Mouse (Mus musculus): ENCODE data around the gene Plekho1. TPM values are rescaled to one million over a fixed set of nuclear protein-coding genes. Genes with fewer than 3 reads are reported as not detected.
"Not testable (repeated sequence)": the region's sequence is repeated elsewhere in the genome, so short reads cannot be mapped to it uniquely, and the experiment has no call there.

The Plekho1 gene
- polyA plus RNA-seq, 1 experiment from 2014 or later, result 37.0 TPM

- DNase-seq, result peak; percentile 91
- Histone ChIP-seq H3K9me3 (ENCODE audit: low read depth, low read length) (no peaks in the 10 kb centered on the region), H3K4me1 (ENCODE audit: insufficient read depth) (peaks cover 15% of the 10 kb centered on the region), H3K9ac (peak overlapping the region; percentile 24), H3K36me3 (ENCODE audit: insufficient read depth) (peaks cover 32% of the 10 kb centered on the region), H3K4me2 (peak overlapping the region; percentile 55), H3K4me3 (ENCODE audit: low read depth, low read length) (peak overlapping the region; percentile 15; the same call in 1 of the 2 replicates), H3K27ac (ENCODE audit: low read depth) (peak overlapping the region; percentile 93), H3K27me3 (ENCODE audit: insufficient read depth, low read length) (no peaks in the 10 kb centered on the region)
- peak; percentile 91 for ATAC-seq (ENCODE audit: insufficient read depth)
- WGBS, result 4% methylated on average over 12 of the region's 12 CpGs
- TF ChIP-seq CTCF (IDR thresholded peaks at IDR 0.05; ENCODE audit: low read depth), result no peak
These were observed 10.4 kb downstream of the Plekho1 start for GRCm38 (mm10) chr3:95985209-95986000.

GRCm38 (mm10) chr3:95982129-95982528 lies 13.7 kb downstream of the Plekho1 start:
- 85% methylated on average over 4 of the region's 4 CpGs for WGBS
- DNase-seq (no peak), ATAC-seq (ENCODE audit: insufficient read depth) (no peak)
- no peak overlapping the region for H3K4me2 ChIP-seq
- H3K4me3 ChIP-seq (ENCODE audit: low read depth, low read length), result no peak overlapping the region
- H3K27me3 ChIP-seq (ENCODE audit: insufficient read depth, low read length), result no peaks in the 10 kb centered on the region
- H3K9ac ChIP-seq, result no peak overlapping the region
- H3K9me3 ChIP-seq (ENCODE audit: low read depth, low read length), result no peaks in the 10 kb centered on the region
- H3K4me1 ChIP-seq (ENCODE audit: insufficient read depth), result peaks cover 12% of the 10 kb centered on the region
- no peak overlapping the region for H3K27ac ChIP-seq (ENCODE audit: low read depth)
- no peak for TF ChIP-seq CTCF (IDR thresholded peaks at IDR 0.05; ENCODE audit: low read depth)
- peaks cover under 1% of the 10 kb centered on the region for H3K36me3 ChIP-seq (ENCODE audit: insufficient read depth)

- Histone ChIP-seq H3K4me1 (ENCODE audit: insufficient read depth) (peaks cover 5% of the 10 kb centered on the region), H3K9ac (no peak overlapping the region), H3K9me3 (ENCODE audit: low read depth, low read length) (no peaks in the 10 kb centered on the region), H3K4me3 (ENCODE audit: low read depth, low read length) (no peak overlapping the region), H3K36me3 (ENCODE audit: insufficient read depth) (no peaks in the 10 kb centered on the region), H3K27ac (ENCODE audit: low read depth) (no peak overlapping the region), H3K27me3 (ENCODE audit: insufficient read depth, low read length) (no peaks in the 10 kb centered on the region), H3K4me2 (no peak overlapping the region)
- DNase-seq (no peak), ATAC-seq (ENCODE audit: insufficient read depth) (no peak)
- WGBS, result 71% methylated on average over 12 of the region's 12 CpGs
- TF ChIP-seq CTCF (IDR thresholded peaks at IDR 0.05; ENCODE audit: low read depth), result no peak
These were observed 15.4 kb downstream of the Plekho1 start for GRCm38 (mm10) chr3:95980276-95980970.

GRCm38 (mm10) chr3:95978265-95978664 lies 17.5 kb downstream of the Plekho1 start:
- Histone ChIP-seq H3K36me3 (ENCODE audit: insufficient read depth) (no peaks in the 10 kb centered on the region), H3K27ac (ENCODE audit: low read depth) (no peak overlapping the region), H3K9ac (no peak overlapping the region), H3K27me3 (ENCODE audit: insufficient read depth, low read length) (no peaks in the 10 kb centered on the region), H3K4me2 (no peak overlapping the region), H3K4me3 (ENCODE audit: low read depth, low read length) (no peak overlapping the region), H3K9me3 (ENCODE audit: low read depth, low read length) (no peaks in the 10 kb centered on the region), H3K4me1 (ENCODE audit: insufficient read depth) (no peaks in the 10 kb centered on the region; the same call in 1 of the 2 replicates)
- ATAC-seq (ENCODE audit: insufficient read depth) (no peak), DNase-seq (no peak)
- TF ChIP-seq CTCF (IDR thresholded peaks at IDR 0.05; ENCODE audit: low read depth), result no peak
- WGBS, result 77% methylated on average over 9 of the region's 9 CpGs

- not testable (repeated sequence) for H3K4me2 ChIP-seq; ATAC-seq (ENCODE audit: insufficient read depth); H3K9ac ChIP-seq; H3K27ac ChIP-seq (ENCODE audit: low read depth); H3K4me3 ChIP-seq (ENCODE audit: low read depth, low read length); H3K36me3 ChIP-seq (ENCODE audit: insufficient read depth); H3K27me3 ChIP-seq (ENCODE audit: insufficient read depth, low read length); H3K9me3 ChIP-seq (ENCODE audit: low read depth, low read length); H3K4me1 ChIP-seq (ENCODE audit: insufficient read depth); DNase-seq
- WGBS, result 96% methylated on average over 7 of the region's 7 CpGs
These were observed 18.2 kb downstream of the Plekho1 start for GRCm38 (mm10) chr3:95977587-95977986.

- DNase-seq (no peak), ATAC-seq (ENCODE audit: insufficient read depth) (no peak)
- H3K4me3 ChIP-seq (ENCODE audit: low read depth, low read length), result no peak overlapping the region
- TF ChIP-seq CTCF (IDR thresholded peaks at IDR 0.05; ENCODE audit: low read depth), result no peak
- H3K36me3 ChIP-seq (ENCODE audit: insufficient read depth), result no peaks in the 10 kb centered on the region
- WGBS, result 49% methylated on average over 3 of the region's 3 CpGs
- H3K27me3 ChIP-seq (ENCODE audit: insufficient read depth, low read length), result 0 out of 2 replicates have a peak, but pooled peaks cover 6% of the 10 kb centered on the region
- no peak overlapping the region for H3K27ac ChIP-seq (ENCODE audit: low read depth)
- no peak overlapping the region for H3K9ac ChIP-seq
- no peaks in the 10 kb centered on the region; the same call in 1 of the 2 replicates for H3K4me1 ChIP-seq (ENCODE audit: insufficient read depth)
- H3K9me3 ChIP-seq (ENCODE audit: low read depth, low read length), result no peaks in the 10 kb centered on the region
- H3K4me2 ChIP-seq, result no peak overlapping the region
These were observed 18.7 kb downstream of the Plekho1 start for GRCm38 (mm10) chr3:95977079-95977478.

All from lung, embryonic 14.5 days (tissue).